Mouse (Mus musculus) hindbrain, postnatal 0 days (tissue): ENCODE results near the gene Irak3. TPM values are rescaled to one million over a fixed set of nuclear protein-coding genes. Genes with fewer than 3 reads are reported as not detected.

ENCODE experiments used
- ATAC-seq: fragments of 200-750 bp; cut with Nextera tagmentation; 2 replicates; pipeline ENCODE4 v1.8.0; 2017; ENCODE audit warnings: mild to moderate bottlenecking, moderate TSS enrichment, moderate library complexity
- DNase-seq: peaks from one replicate; pipeline ENCODE4 v3.0.0-alpha.2; 2015; ENCODE audit warnings: low spot score
- H3K27ac ChIP-seq: fragments of 300-500 bp; sonication (generic); 2 replicates; pipeline ENCODE4 v1.5.1; 2014; ENCODE audit warnings: mild to moderate bottlenecking
- H3K27me3 ChIP-seq: fragments of 300-500 bp; sonication (generic); 2 replicates; pipeline ENCODE4 v1.6.1; 2014; ENCODE audit warnings: low read length, mixed read lengths; ENCODE audit not compliant: insufficient read depth
- H3K36me3 ChIP-seq: fragments of 300-500 bp; sonication (generic); 2 replicates; pipeline ENCODE4 v1.6.1; 2014; ENCODE audit warnings: low read length, mixed read lengths; ENCODE audit not compliant: insufficient read depth
- H3K4me1 ChIP-seq: fragments of 300-500 bp; sonication (generic); 2 replicates; pipeline ENCODE4 v1.6.1; 2014; ENCODE audit warnings: antibody characterized with exemption, low read length, mixed read lengths; ENCODE audit not compliant: insufficient read depth
- H3K4me2 ChIP-seq: fragments of 300-500 bp; sonication (generic); 2 replicates; pipeline ENCODE4 v1.6.1; 2014; ENCODE audit warnings: low read depth, mild to moderate bottlenecking, low read length, moderate library complexity, mixed read lengths
- H3K4me3 ChIP-seq: fragments of 300-500 bp; sonication (generic); 2 replicates; pipeline ENCODE4 v1.5.1; 2014; ENCODE audit warnings: low read length
- H3K9ac ChIP-seq: fragments of 300-500 bp; sonication (generic); replicated peaks from 2 replicates; pipeline ENCODE4 v1.6.1; 2014; ENCODE audit warnings: mild to moderate bottlenecking, low read length, moderate library complexity, mixed read lengths
- H3K9me3 ChIP-seq: fragments of 300-500 bp; sonication (generic); 2 replicates; pipeline ENCODE4 v1.6.1; 2016; ENCODE audit warnings: low read length, mixed read lengths
- CTCF ChIP-seq: IDR thresholded peaks from 2 replicates; pipeline ENCODE4 v1.5.1; 2016; ENCODE audit warnings: antibody characterized with exemption, control low read depth, low read depth
- WGBS: fragments of 180-500 bp; shearing (Covaris S2); extraction: QIAGEN DNeasy Blood & Tissue Kit; methylation state at CpG from one replicate; pipeline ENCODE4 v1.1.7; 2014; 5-methylcytosine and 5-hydroxymethylcytosine counted together
- polyA plus RNA-seq: library from polyadenylated mRNA; unstranded; fragments of >200 nt; fragmentation: Nextera tagmentation; extraction: Ambion mirVana; gene quantifications from 2 replicates; pipeline ENCODE4 v1.2.1, GENCODE M21; 2015
- total RNA-seq: library from RNA; depleted of rRNA; stranded (reverse); fragments of >200 nt; gene quantifications from 2 replicates; pipeline ENCODE4 v1.2.3, GENCODE M21; 2014

Irak3 gene
- total and polyA plus RNA-seq, 2 experiments from 2014 or later: 0.41 TPM; not detected in 1

GRCm38 (mm10) chr10:120164931-120165792 is 36.8 kb downstream of the Irak3 start:
- no peak for TF ChIP-seq CTCF
- no peaks in the 10 kb centered on the region for H3K27me3 ChIP-seq
- no peak overlapping the region for H3K4me2 ChIP-seq
- DNase-seq: no peak
- no peak overlapping the region for H3K9ac ChIP-seq
- no peaks in the 10 kb centered on the region for H3K36me3 ChIP-seq
- no peak for ATAC-seq
- no peak overlapping the region for H3K4me3 ChIP-seq
- no peak overlapping the region for H3K27ac ChIP-seq
- no peaks in the 10 kb centered on the region for H3K4me1 ChIP-seq
- 87% methylated on average over 19 of the region's 19 CpGs for WGBS
- no peaks in the 10 kb centered on the region for H3K9me3 ChIP-seq

- DNase-seq: no peak
- no peak for ATAC-seq
- Histone ChIP-seq H3K4me2 (no peak overlapping the region), H3K4me1 (no peaks in the 10 kb centered on the region), H3K27me3 (no peaks in the 10 kb centered on the region), H3K36me3 (no peaks in the 10 kb centered on the region), H3K9me3 (no peaks in the 10 kb centered on the region), H3K27ac (no peak overlapping the region), H3K4me3 (no peak overlapping the region), H3K9ac (no peak overlapping the region)
- WGBS: 92% methylated on average over 7 of the region's 7 CpGs
- no peak for TF ChIP-seq CTCF
Observed at GRCm38 (mm10) chr10:120163490-120163889, 38.4 kb downstream of the Irak3 start.

DNA sequence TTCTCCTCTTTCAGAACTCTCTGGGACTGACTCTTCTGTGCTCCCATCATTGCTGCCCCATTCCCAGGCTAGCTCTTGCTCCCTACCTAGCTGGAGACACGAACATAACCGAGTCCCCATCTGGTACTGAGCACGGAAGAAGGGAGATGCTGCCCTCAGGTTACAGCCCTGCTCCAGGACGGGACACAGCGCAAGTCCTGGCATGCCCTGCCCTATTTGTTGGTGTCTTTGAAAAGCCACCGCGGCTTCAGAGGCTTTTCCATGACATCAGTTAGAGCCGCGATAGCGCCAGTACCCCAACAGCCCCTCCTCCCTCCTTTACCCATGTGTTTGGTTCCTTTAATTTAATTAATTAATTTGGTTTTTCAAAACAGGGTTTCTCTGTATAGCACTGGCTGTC is 39.1 kb downstream of the Irak3 start:
- H3K27ac ChIP-seq: no peak overlapping the region
- H3K4me3 ChIP-seq: no peak overlapping the region
- TF ChIP-seq CTCF: no peak
- H3K36me3 ChIP-seq: no peaks in the 10 kb centered on the region
- ATAC-seq: no peak
- no peaks in the 10 kb centered on the region for H3K9me3 ChIP-seq
- no peaks in the 10 kb centered on the region for H3K4me1 ChIP-seq
- 85% methylated on average over 10 of the region's 10 CpGs for WGBS
- no peaks in the 10 kb centered on the region for H3K27me3 ChIP-seq
- H3K9ac ChIP-seq: no peak overlapping the region
- no peak for DNase-seq
- no peak overlapping the region for H3K4me2 ChIP-seq

DNA sequence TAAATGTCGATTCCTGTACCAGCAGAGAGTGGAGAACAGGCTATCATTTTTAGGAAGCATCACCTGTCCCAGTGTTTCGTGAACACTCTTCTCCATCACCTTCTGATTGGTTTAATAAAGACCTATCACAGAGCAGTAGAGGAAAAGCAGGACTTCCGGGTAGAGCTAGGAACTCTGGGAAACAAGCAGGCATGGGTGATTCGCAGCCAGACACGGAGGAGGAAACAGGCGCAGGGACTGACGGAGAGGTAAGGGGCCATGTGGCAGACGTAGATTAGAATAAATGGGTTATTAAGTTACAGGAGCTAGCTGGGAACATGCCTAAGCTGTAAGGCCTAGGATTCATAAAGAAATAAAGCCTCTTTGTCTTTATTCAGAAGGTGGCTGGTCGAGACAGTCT is 41.4 kb downstream of the Irak3 start:
- Histone ChIP-seq H3K9ac (no peak overlapping the region), H3K27ac (no peak overlapping the region), H3K9me3 (no peaks in the 10 kb centered on the region), H3K4me3 (no peak overlapping the region), H3K4me1 (no peaks in the 10 kb centered on the region), H3K27me3 (no peaks in the 10 kb centered on the region), H3K36me3 (no peaks in the 10 kb centered on the region), H3K4me2 (no peak overlapping the region)
- WGBS: 81% methylated on average over 9 of the region's 9 CpGs
- TF ChIP-seq CTCF: no peak
- ATAC-seq (no peak), DNase-seq (no peak)

GRCm38 (mm10) chr10:120153911-120154310 is 48.0 kb downstream of the Irak3 start:
- no peaks in the 10 kb centered on the region for H3K36me3 ChIP-seq
- no peaks in the 10 kb centered on the region for H3K27me3 ChIP-seq
- H3K4me1 ChIP-seq: no peaks in the 10 kb centered on the region
- no peaks in the 10 kb centered on the region for H3K9me3 ChIP-seq
- no peak overlapping the region for H3K27ac ChIP-seq
- no peak overlapping the region for H3K9ac ChIP-seq
- DNase-seq: no peak
- no peak overlapping the region for H3K4me2 ChIP-seq
- TF ChIP-seq CTCF: no peak
- no peak overlapping the region for H3K4me3 ChIP-seq
- no peak for ATAC-seq
- WGBS: 92% methylated on average over 2 of the region's 2 CpGs

GRCm38 (mm10) chr10:120151672-120152071 is 50.3 kb downstream of the Irak3 start:
- WGBS: 93% methylated on average over 7 of the region's 7 CpGs

GRCm38 (mm10) chr10:120140916-120141516 is 60.9 kb downstream of the Irak3 start:
- 56% methylated on average over 10 of the region's 10 CpGs for WGBS

More at GRCm38 (mm10) chr10:120151672-120152071, 50.3 kb downstream of the Irak3 start:
- no peak for ATAC-seq
- Histone ChIP-seq H3K4me3 (no peak overlapping the region), H3K4me1 (no peaks in the 10 kb centered on the region), H3K27ac (no peak overlapping the region), H3K9ac (no peak overlapping the region), H3K27me3 (no peaks in the 10 kb centered on the region), H3K4me2 (no peak overlapping the region), H3K9me3 (no peaks in the 10 kb centered on the region), H3K36me3 (no peaks in the 10 kb centered on the region)
- no peak for DNase-seq
- no peak for TF ChIP-seq CTCF

More at GRCm38 (mm10) chr10:120140916-120141516, 60.9 kb downstream of the Irak3 start:
- Histone ChIP-seq H3K36me3 (no peaks in the 10 kb centered on the region), H3K4me1 (no peaks in the 10 kb centered on the region), H3K9me3 (0 out of 2 replicates have a peak, but pooled peaks cover 3% of the 10 kb centered on the region), H3K27ac (no peak overlapping the region), H3K27me3 (no peaks in the 10 kb centered on the region), H3K4me2 (no peak overlapping the region), H3K9ac (no peak overlapping the region), H3K4me3 (no peak overlapping the region)
- TF ChIP-seq CTCF: no peak
- no peak for ATAC-seq
- DNase-seq: no peak
